Mouse (Mus musculus) neural tube, embryonic 12.5 days (tissue): ENCODE measurements around the gene Mbnl1. TPM values are rescaled to one million over a fixed set of nuclear protein-coding genes. Genes with fewer than 3 reads are reported as not detected.
"Not testable (repeated sequence)": the region's sequence is repeated elsewhere in the genome, so short reads cannot be mapped to it uniquely, and the experiment has no call there.

ENCODE experiments used
- ATAC-seq: fragments of 200-750 bp; cut with Nextera tagmentation; 2 replicates; pipeline ENCODE4 v1.8.0; 2017; ENCODE audit warnings: low read depth, mild to moderate bottlenecking, moderate TSS enrichment, moderate library complexity; ENCODE audit not compliant: low FRiP score
- H3K27ac ChIP-seq: fragments of 300-500 bp; sonication (generic); 2 replicates; pipeline ENCODE4 v1.5.1; 2016
- H3K27me3 ChIP-seq: fragments of 300-500 bp; sonication (generic); replicated peaks from 2 replicates; pipeline ENCODE4 v1.6.1; 2016; ENCODE audit warnings: mild to moderate bottlenecking
- H3K36me3 ChIP-seq: fragments of 300-500 bp; sonication (generic); 2 replicates; pipeline ENCODE4 v1.6.1; 2016; ENCODE audit warnings: mild to moderate bottlenecking
- H3K4me1 ChIP-seq: fragments of 300-500 bp; sonication (generic); 2 replicates; pipeline ENCODE4 v1.6.1; 2016
- H3K4me2 ChIP-seq: fragments of 300-500 bp; sonication (generic); replicated peaks from 2 replicates; pipeline ENCODE4 v1.6.1; 2016; ENCODE audit warnings: mild to moderate bottlenecking
- H3K4me3 ChIP-seq: fragments of 300-500 bp; sonication (generic); 2 replicates; pipeline ENCODE4 v1.5.1; 2016
- H3K9ac ChIP-seq: fragments of 300-500 bp; sonication (generic); 2 replicates; pipeline ENCODE4 v1.6.1; 2016; ENCODE audit warnings: mild to moderate bottlenecking
- H3K9me3 ChIP-seq: fragments of 300-500 bp; sonication (generic); 2 replicates; pipeline ENCODE4 v1.6.1; 2016; ENCODE audit warnings: mild to moderate bottlenecking
- WGBS: fragments of 180-500 bp; shearing (Covaris S2); methylation state at CpG from one replicate; pipeline ENCODE4 v1.1.7; 2016; 5-methylcytosine and 5-hydroxymethylcytosine counted together
- polyA plus RNA-seq: library from polyadenylated mRNA; unstranded; fragments of >200 nt; fragmentation: Nextera tagmentation; extraction: Ambion mirVana; gene quantifications from 2 replicates; pipeline ENCODE4 v1.2.1, GENCODE M21; 2016

Mbnl1 gene
- 45.2 and 45.6 TPM in 2 replicates for polyA plus RNA-seq

DNA sequence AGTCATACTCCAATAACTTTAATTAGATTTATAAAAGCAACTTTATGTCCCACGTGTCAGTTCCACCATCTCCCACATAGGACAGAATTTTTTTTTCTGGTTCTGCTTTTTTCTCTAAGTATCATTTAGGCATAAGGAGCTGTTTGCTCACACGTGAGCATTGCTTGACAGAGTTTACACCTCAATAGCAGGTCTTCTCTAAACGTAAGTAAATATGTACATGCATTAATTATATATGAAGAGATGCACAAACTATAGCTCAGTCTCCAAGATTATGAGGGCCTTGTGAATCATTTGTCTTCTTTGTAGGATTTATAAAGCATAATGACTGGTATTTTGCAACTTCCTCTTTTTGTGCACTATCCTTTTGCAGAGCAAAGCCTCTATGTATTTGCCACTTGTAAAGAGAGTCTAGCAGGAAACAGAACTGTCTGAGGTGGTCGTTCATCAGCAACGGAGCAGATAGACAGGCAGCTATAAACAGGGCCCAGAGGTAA lies at the start of gene Mbnl1:
Gene Mbnl1, plus strand, starts transcription at position 150 of the 497 bp plus-strand sequence.
- no peak within 1 kb of the TSS for H3K27ac ChIP-seq
- H3K4me3 ChIP-seq = no peak within 1 kb of the TSS
- ATAC-seq = no peak
- H3K36me3 ChIP-seq = no peaks in the 10 kb centered on the region
- no peaks in the 10 kb centered on the region for H3K4me1 ChIP-seq
- H3K9me3 ChIP-seq = no peaks in the 10 kb centered on the region
- 77% methylated on average over 5 of the region's 5 CpGs for WGBS
- H3K27me3 ChIP-seq = no peaks in the 10 kb centered on the region
- H3K4me2 ChIP-seq = no peak within 1 kb of the TSS
- H3K9ac ChIP-seq = no peak within 1 kb of the TSS

DNA sequence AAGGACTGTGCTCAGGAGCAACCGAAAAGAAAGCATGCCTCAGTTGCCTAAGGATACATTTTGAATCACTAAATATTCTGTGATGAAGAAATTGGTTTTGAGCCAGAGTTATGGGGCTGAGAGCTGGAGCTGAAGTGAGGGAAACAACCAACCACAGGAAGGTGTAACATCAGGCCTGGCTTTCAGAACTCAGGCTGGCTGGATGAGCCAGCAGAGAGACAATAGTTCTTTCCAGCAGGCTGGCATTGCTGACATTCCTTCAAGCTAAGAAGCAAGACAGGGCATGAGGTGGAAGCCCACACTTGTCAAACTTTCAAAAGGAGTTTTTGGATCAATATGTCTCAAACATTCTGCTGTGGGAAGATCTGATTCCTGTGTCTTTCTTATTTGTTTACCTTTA lies 48.5 kb upstream of the Mbnl1 start:
- no peaks in the 10 kb centered on the region for H3K27me3 ChIP-seq
- H3K9ac ChIP-seq = no peak overlapping the region
- no peak overlapping the region for H3K27ac ChIP-seq
- H3K4me3 ChIP-seq = no peak overlapping the region
- no peak for ATAC-seq
- 95% methylated on average over 1 of the region's 1 CpGs for WGBS
- no peak overlapping the region for H3K4me2 ChIP-seq
- no peaks in the 10 kb centered on the region for H3K4me1 ChIP-seq
- H3K9me3 ChIP-seq = no peaks in the 10 kb centered on the region
- no peaks in the 10 kb centered on the region for H3K36me3 ChIP-seq

- Histone ChIP-seq H3K9ac (no peak overlapping the region), H3K4me1 (no peaks in the 10 kb centered on the region), H3K4me3 (no peak overlapping the region), H3K4me2 (no peak overlapping the region), H3K36me3 (no peaks in the 10 kb centered on the region), H3K9me3 (no peaks in the 10 kb centered on the region), H3K27me3 (no peaks in the 10 kb centered on the region), H3K27ac (no peak overlapping the region)
- ATAC-seq = no peak
- WGBS = 95% methylated on average over 5 of the region's 5 CpGs
These were observed 43.6 kb upstream of the Mbnl1 start for GRCm38 (mm10) chr3:60429049-60429448.

DNA sequence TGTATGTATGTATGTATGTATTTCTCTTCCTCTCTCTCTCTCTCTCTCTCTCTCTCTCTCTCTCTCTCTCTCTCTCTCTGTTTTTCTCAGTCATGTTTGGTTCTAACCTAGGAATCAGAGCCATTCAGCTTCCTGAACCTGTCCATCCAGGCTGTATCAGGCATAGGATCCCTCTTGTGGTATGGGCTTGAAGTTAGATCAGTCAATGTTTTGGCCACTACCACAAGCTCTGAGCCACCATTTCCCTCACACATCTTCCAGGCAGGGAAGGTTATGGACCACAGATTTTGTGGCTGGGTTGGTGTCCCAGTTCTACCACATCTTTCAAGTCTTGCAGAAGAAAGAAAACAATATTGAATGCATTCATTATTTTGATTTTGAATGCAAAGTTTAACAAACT lies 35.4 kb upstream of the Mbnl1 start:
- Histone ChIP-seq H3K4me2 (no peak overlapping the region), H3K4me1 (no peaks in the 10 kb centered on the region), H3K9ac (no peak overlapping the region), H3K4me3 (no peak overlapping the region), H3K27me3 (no peaks in the 10 kb centered on the region), H3K36me3 (no peaks in the 10 kb centered on the region), H3K27ac (no peak overlapping the region), H3K9me3 (no peaks in the 10 kb centered on the region)
- ATAC-seq = no peak

DNA sequence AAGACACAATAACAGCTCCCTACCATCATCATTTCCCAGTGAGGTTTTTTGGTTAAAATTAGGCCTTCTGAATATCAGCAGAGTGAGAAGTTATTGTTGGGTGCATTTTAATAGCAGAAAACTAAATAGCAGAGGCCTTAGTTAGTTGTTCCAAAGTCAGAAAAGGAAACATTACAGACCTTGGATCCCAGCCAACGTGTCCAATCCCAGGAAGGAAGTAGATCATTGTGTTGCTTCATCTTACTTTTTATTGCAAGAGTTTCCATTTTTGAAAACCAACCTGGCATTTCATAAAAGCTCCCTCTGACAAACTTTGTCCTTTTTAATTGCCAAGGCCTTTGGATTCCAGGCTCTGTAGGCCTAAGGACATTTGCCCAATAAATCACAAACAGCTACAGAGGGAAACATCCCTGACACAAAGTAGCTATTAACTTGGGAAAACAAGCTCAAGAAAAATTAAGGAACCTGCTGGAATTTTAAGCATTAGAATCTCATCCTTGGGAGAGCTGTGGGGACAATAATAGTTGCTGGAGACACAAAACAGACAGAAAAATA lies 34.9 kb upstream of the Mbnl1 start:
- Histone ChIP-seq H3K36me3 (no peaks in the 10 kb centered on the region), H3K4me2 (no peak overlapping the region), H3K9ac (no peak overlapping the region), H3K4me1 (no peaks in the 10 kb centered on the region), H3K27me3 (no peaks in the 10 kb centered on the region), H3K27ac (no peak overlapping the region), H3K4me3 (no peak overlapping the region), H3K9me3 (no peaks in the 10 kb centered on the region)
- 77% methylated on average over 1 of the region's 1 CpGs for WGBS
- ATAC-seq = no peak

- no peak overlapping the region for H3K27ac ChIP-seq
- no peak overlapping the region for H3K4me3 ChIP-seq
- H3K9me3 ChIP-seq = no peaks in the 10 kb centered on the region
- 91% methylated on average over 1 of the region's 1 CpGs for WGBS
- no peaks in the 10 kb centered on the region for H3K36me3 ChIP-seq
- ATAC-seq = no peak
- no peaks in the 10 kb centered on the region for H3K4me1 ChIP-seq
- H3K27me3 ChIP-seq = no peaks in the 10 kb centered on the region
- no peak overlapping the region for H3K4me2 ChIP-seq
- H3K9ac ChIP-seq = no peak overlapping the region
These were observed 33.9 kb upstream of the Mbnl1 start for GRCm38 (mm10) chr3:60438715-60439114.

- WGBS = 80% methylated on average over 6 of the region's 6 CpGs
- ATAC-seq = peak; percentile 75
- no peak overlapping the region for H3K4me3 ChIP-seq
- no peaks in the 10 kb centered on the region for H3K4me1 ChIP-seq
- H3K27ac ChIP-seq = no peak overlapping the region
- H3K36me3 ChIP-seq = no peaks in the 10 kb centered on the region
- no peaks in the 10 kb centered on the region for H3K9me3 ChIP-seq
- H3K9ac ChIP-seq = no peak overlapping the region
- no peaks in the 10 kb centered on the region for H3K27me3 ChIP-seq
- H3K4me2 ChIP-seq = no peak overlapping the region
These were observed 10.7 kb upstream of the Mbnl1 start for GRCm38 (mm10) chr3:60461828-60462521.

GRCm38 (mm10) chr3:60468667-60469066 lies 4.0 kb upstream of the Mbnl1 start:
- H3K9me3 ChIP-seq, H3K36me3 ChIP-seq, H3K27ac ChIP-seq, H3K9ac ChIP-seq, H3K4me2 ChIP-seq, H3K4me1 ChIP-seq, ATAC-seq, H3K4me3 ChIP-seq, H3K27me3 ChIP-seq: not testable (repeated sequence)
- WGBS = 98% methylated on average over 2 of the region's 3 CpGs

DNA sequence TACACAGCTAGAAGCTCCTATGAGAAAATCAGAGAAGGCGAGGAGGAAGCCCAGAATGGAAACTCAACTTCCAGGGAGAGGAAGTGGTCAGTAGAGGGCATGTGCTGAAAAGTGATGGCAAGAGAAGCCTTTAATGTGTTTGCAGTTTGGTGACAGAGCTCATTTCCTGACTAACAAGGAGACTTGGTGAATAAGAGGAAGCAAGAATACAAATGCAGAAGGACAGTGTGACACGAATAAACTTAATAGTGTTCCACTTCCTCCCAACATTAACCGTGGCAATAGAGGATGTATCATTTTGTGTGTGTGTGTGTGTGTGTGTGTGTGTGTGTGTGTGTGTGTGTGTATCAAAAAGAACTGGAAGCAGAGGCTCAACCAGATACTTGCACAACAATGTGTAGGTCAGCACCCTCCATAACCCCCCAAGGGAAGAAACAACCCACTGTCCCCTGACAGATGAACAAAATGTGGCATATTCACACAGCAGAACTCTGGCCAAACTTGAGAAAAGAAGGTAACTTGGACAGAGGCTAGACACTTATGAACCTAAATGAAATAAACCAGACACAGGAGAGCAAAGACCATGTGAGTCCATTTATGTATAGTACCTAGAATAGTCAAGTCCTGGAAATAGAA lies 3.3 kb upstream of the Mbnl1 start:
- H3K4me3 ChIP-seq, ATAC-seq, H3K9me3 ChIP-seq, H3K27ac ChIP-seq, H3K9ac ChIP-seq, H3K4me1 ChIP-seq, H3K27me3 ChIP-seq, H3K36me3 ChIP-seq, H3K4me2 ChIP-seq: not testable (repeated sequence)
- WGBS = 80% methylated on average over 2 of the region's 3 CpGs

GRCm38 (mm10) chr3:60472011-60472680 lies 484 bp upstream of the Mbnl1 start:
- Histone ChIP-seq H3K4me2 (no peak overlapping the region), H3K27ac (no peak overlapping the region), H3K4me1 (no peaks in the 10 kb centered on the region), H3K36me3 (no peaks in the 10 kb centered on the region), H3K9ac (no peak overlapping the region), H3K27me3 (no peaks in the 10 kb centered on the region), H3K9me3 (no peaks in the 10 kb centered on the region), H3K4me3 (no peak overlapping the region)
- 90% methylated on average over 2 of the region's 2 CpGs for WGBS
- no peak for ATAC-seq

DNA sequence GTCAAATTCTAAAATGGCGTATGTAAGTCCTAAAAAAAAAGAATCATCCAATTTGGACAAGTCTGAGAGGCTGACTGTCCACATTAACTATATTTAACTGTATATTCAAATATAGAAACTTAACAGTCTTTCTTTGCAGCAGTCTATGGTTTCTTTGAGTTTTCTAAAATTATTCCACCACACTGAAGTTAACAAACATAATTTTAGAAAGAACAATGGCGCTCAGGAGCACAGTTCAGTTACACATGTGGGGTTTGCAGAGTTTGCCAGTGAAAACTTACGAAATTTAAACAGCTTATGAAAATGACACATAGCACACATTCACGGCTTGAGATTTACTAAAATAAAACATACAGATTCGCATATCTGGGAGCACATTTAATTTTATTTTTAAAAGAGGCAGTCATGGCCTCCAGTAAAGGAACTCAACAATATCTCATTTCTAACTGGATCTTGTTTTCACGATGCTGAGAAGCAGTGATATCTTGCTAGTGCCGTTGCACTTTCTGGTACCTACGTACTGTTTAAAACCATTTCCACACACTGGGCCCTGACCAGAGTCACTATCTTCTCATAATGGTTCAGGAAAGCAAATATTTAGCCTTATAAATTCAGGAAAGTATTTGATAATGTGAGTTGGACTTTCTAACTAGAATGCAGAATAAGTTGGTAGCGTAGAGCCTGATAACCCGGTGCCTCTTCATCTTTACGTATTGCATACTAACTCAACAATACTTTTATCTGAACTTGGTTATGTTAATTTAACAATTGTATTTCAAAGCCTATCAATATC lies 1.4 kb downstream of the Mbnl1 start:
- Histone ChIP-seq H3K27ac (no peak overlapping the region), H3K9me3 (no peaks in the 10 kb centered on the region), H3K4me1 (no peaks in the 10 kb centered on the region), H3K36me3 (no peaks in the 10 kb centered on the region), H3K9ac (no peak overlapping the region), H3K4me3 (no peak overlapping the region), H3K4me2 (no peak overlapping the region), H3K27me3 (no peaks in the 10 kb centered on the region)
- 94% methylated on average over 11 of the region's 11 CpGs for WGBS
- ATAC-seq = no peak

- Histone ChIP-seq H3K4me3 (no peak overlapping the region), H3K36me3 (no peaks in the 10 kb centered on the region), H3K4me1 (no peaks in the 10 kb centered on the region), H3K9me3 (no peaks in the 10 kb centered on the region), H3K27ac (no peak overlapping the region), H3K27me3 (no peaks in the 10 kb centered on the region), H3K9ac (no peak overlapping the region), H3K4me2 (no peak overlapping the region)
- 85% methylated on average over 3 of the region's 3 CpGs for WGBS
- ATAC-seq = no peak
These were observed 2.0 kb downstream of the Mbnl1 start for GRCm38 (mm10) chr3:60474654-60474972.
